Mouse (Mus musculus): ENCODE measurements around the gene Bud23. TPM values are rescaled to one million over a fixed set of nuclear protein-coding genes. Genes with fewer than 3 reads are reported as not detected.
"Not testable (repeated sequence)": the region's sequence is repeated elsewhere in the genome, so short reads cannot be mapped to it uniquely, and the experiment has no call there.

Gene Bud23
- 40.0 and 40.6 TPM in 2 replicates for polyA plus RNA-seq (2015; fragmentation: Nextera tagmentation; extraction: Ambion mirVana)

DNA sequence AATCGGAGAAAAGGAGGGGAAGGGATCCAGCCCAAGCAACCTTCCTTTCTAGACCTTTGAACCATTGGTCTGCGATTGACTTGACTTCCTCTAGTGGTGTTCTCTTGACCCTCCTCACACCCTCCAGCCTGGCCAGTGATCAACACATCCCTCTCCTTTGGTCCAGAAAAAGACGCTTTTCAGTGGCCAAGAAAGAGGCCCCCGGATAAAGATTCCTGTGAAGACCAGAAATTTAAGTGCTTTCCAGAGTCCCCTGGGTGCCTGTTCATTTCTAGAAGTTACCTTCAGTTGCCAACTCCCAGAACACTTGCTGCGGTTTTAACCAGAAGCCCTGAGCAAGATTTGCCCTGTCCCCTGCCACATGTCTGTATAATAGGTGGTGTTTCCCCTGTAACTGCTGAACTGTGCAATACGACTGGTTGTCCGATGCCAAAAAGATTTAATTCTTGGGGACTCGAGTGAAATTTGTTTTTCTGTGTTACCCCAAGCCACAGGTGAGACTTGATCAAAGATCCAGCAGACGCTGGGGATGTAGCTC is at the start of gene Bud23:
Gene Bud23, minus strand, starts transcription at position 51 of the 538 bp plus-strand sequence.
- Histone ChIP-seq H3K4me2 (replicated peaks; ENCODE audit: low read depth) (peak within 1 kb of the TSS; percentile 99), H3K4me3 (ENCODE audit: low read depth, low read length) (peak within 1 kb of the TSS; percentile 96), H3K27ac (ENCODE audit: low read depth, low read length) (peak within 1 kb of the TSS; percentile 69), H3K9ac (ENCODE audit: low read depth, low read length) (peak within 1 kb of the TSS; percentile 87), H3K36me3 (ENCODE audit: control insufficient read depth, insufficient read depth) (peaks cover 10% of the 10 kb centered on the region)
- not testable (repeated sequence) for H3K9me3 ChIP-seq (ENCODE audit: control insufficient read depth); H3K27me3 ChIP-seq (replicated peaks; ENCODE audit: control insufficient read depth, insufficient read depth, low read length); H3K4me1 ChIP-seq (replicated peaks; ENCODE audit: control insufficient read depth, insufficient read depth, low read length); ATAC-seq
- 67% methylated on average over 8 of the region's 9 CpGs for WGBS

- no peaks in the 10 kb centered on the region for H3K36me3 ChIP-seq (ENCODE audit: control insufficient read depth, insufficient read depth)
- no peak for TF ChIP-seq CTCF (IDR thresholded peaks at IDR 0.05; ENCODE audit: low read depth)
- H3K4me2 ChIP-seq (replicated peaks; ENCODE audit: low read depth) = no peak overlapping the region
- H3K4me3 ChIP-seq (ENCODE audit: low read depth, low read length) = no peak overlapping the region
- ATAC-seq = no peak
- WGBS = 90% methylated on average over 12 of the region's 12 CpGs
- H3K9me3 ChIP-seq (ENCODE audit: control insufficient read depth) = no peaks in the 10 kb centered on the region
- H3K9ac ChIP-seq (ENCODE audit: low read depth, low read length) = no peak overlapping the region
- H3K4me1 ChIP-seq (replicated peaks; ENCODE audit: control insufficient read depth, insufficient read depth, low read length) = no peaks in the 10 kb centered on the region; the same call in 1 of the 2 replicates
- no peaks in the 10 kb centered on the region for H3K27me3 ChIP-seq (replicated peaks; ENCODE audit: control insufficient read depth, insufficient read depth, low read length)
- H3K27ac ChIP-seq (ENCODE audit: low read depth, low read length) = no peak overlapping the region
Measured at GRCm38 (mm10) chr5:135113782-135114181, 49.0 kb upstream of the Bud23 start.

DNA sequence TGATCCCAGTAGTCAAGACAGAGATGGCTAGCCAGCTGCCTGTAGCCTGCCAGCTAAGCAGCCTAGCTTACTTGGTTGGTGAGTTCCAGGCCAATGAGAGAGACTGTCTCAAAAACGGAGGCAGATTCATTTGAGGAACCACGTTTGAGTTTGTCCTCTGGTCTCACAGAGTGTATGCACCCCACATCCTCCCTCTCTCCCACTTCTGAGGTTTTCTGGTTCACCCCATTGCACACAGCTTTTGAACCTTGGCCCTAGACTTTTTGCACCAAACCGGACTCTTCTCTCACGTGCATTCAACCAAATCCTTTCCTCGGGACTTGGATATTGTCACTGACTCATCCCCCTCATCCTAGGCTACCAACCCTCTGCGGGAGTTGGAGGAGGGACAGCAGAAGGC is 45.2 kb upstream of the Bud23 start:
- H3K36me3 ChIP-seq (ENCODE audit: control insufficient read depth, insufficient read depth) = no peaks in the 10 kb centered on the region
- H3K9ac ChIP-seq (ENCODE audit: low read depth, low read length) = no peak overlapping the region
- no peak for ATAC-seq
- H3K9me3 ChIP-seq (ENCODE audit: control insufficient read depth) = no peaks in the 10 kb centered on the region
- H3K27me3 ChIP-seq (replicated peaks; ENCODE audit: control insufficient read depth, insufficient read depth, low read length) = peaks cover 6% of the 10 kb centered on the region
- no peak overlapping the region for H3K4me2 ChIP-seq (replicated peaks; ENCODE audit: low read depth)
- H3K27ac ChIP-seq (ENCODE audit: low read depth, low read length) = no peak overlapping the region
- no peak for TF ChIP-seq CTCF (IDR thresholded peaks at IDR 0.05; ENCODE audit: low read depth)
- H3K4me3 ChIP-seq (ENCODE audit: low read depth, low read length) = no peak overlapping the region
- 75% methylated on average over 6 of the region's 6 CpGs for WGBS
- H3K4me1 ChIP-seq (replicated peaks; ENCODE audit: control insufficient read depth, insufficient read depth, low read length) = no peaks in the 10 kb centered on the region

DNA sequence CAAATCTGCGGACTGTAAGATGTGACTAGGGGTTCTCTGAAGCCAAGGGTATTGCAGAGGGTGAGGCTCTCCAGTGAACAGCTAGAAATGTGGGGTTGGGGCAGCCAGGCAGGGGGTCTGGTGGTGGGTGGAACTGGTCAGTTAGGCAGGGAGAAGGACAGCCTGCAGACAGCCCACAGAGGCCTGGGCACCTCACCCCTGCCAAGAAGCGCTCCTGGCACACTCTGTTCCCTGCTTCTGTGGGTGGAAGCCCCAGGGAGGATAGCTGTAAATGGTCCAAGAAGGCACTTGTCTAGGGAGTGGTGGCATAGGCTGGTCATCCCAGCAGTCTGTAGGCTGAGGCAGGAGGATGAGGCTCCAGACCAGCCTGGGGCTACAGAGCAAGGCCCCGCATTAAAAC is 44.7 kb upstream of the Bud23 start:
- Histone ChIP-seq H3K4me3 (ENCODE audit: low read depth, low read length) (no peak overlapping the region), H3K9me3 (ENCODE audit: control insufficient read depth) (no peaks in the 10 kb centered on the region), H3K27ac (ENCODE audit: low read depth, low read length) (no peak overlapping the region), H3K9ac (ENCODE audit: low read depth, low read length) (no peak overlapping the region), H3K4me2 (replicated peaks; ENCODE audit: low read depth) (no peak overlapping the region), H3K36me3 (ENCODE audit: control insufficient read depth, insufficient read depth) (no peaks in the 10 kb centered on the region), H3K4me1 (replicated peaks; ENCODE audit: control insufficient read depth, insufficient read depth, low read length) (no peaks in the 10 kb centered on the region), H3K27me3 (replicated peaks; ENCODE audit: control insufficient read depth, insufficient read depth, low read length) (peaks cover 10% of the 10 kb centered on the region)
- TF ChIP-seq CTCF (IDR thresholded peaks at IDR 0.05; ENCODE audit: low read depth) = no peak
- WGBS = 84% methylated on average over 3 of the region's 3 CpGs
- ATAC-seq = no peak

DNA sequence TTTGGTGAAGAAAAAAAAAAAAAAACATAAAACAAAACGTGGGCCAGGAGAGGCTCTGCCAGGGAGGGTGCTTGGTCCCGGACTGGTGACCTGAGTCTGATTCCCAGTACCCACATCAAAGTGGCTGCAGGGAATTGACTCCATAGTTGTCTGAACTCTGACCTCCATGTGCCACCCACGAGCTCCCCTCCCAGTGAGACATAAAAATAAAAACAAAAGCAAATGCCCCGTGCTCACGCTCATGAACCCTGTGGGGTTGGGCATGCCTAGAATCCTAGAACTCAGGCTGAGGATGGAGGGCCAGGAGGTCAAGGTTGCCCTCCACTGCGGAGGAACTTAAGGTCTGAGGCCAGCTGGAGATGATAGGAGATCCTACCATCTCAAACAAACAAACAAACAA is 44.3 kb upstream of the Bud23 start:
- TF ChIP-seq CTCF (IDR thresholded peaks at IDR 0.05; ENCODE audit: low read depth) = no peak
- no peak overlapping the region for H3K9ac ChIP-seq (ENCODE audit: low read depth, low read length)
- ATAC-seq = no peak
- H3K4me3 ChIP-seq (ENCODE audit: low read depth, low read length) = no peak overlapping the region
- WGBS = 69% methylated on average over 6 of the region's 6 CpGs
- no peaks in the 10 kb centered on the region for H3K4me1 ChIP-seq (replicated peaks; ENCODE audit: control insufficient read depth, insufficient read depth, low read length)
- peaks cover 10% of the 10 kb centered on the region for H3K27me3 ChIP-seq (replicated peaks; ENCODE audit: control insufficient read depth, insufficient read depth, low read length)
- H3K27ac ChIP-seq (ENCODE audit: low read depth, low read length) = no peak overlapping the region
- no peak overlapping the region for H3K4me2 ChIP-seq (replicated peaks; ENCODE audit: low read depth)
- H3K9me3 ChIP-seq (ENCODE audit: control insufficient read depth) = no peaks in the 10 kb centered on the region
- H3K36me3 ChIP-seq (ENCODE audit: control insufficient read depth, insufficient read depth) = no peaks in the 10 kb centered on the region

DNA sequence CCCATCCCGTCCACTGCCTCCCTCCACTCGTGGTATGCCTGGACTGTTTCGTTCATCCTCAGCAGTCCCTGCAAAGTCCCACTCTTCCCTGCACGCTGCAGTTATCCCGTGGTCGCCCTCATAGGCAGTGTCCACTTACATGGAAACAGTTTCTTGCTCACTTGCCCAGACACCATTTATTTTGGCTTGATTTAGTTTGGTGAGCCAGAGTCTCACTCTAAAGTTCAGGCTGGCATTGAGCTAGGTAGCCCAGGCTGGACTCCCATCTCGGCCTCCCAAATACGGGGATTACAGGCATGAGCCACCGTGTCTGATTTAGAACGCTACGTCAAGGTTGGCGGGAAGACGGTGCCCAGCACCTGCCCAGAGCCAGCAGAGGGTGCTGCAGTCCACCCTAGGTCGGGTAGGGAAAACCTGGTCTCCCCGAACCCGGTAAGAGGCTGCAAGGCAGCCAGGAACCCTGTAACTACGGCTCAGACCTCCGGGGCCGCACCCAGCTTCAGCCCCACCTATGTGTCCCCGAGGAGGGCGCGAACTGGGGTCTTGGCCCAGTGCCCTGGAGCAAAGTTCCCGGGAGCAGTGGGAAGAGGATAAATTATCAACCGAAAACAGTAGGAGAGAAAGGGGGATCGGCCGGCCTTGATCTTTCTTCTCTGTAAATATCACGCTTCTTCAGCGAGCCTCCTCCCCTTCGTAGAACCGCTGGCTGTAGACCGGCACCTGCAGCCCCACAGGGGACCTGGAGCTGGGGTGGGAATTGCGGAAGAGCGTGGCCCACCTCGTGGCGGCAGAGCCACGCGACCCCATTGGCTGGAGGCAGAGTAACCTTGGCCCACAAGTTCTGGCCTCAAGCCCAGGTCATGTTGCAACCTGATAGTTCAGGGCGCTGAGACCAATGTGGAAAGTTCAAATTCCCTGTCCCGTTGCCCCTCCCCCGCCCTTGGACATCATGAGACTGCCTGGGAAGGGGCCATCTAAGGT is 43.1 kb upstream of the Bud23 start:
- H3K4me1 ChIP-seq (replicated peaks; ENCODE audit: control insufficient read depth, insufficient read depth, low read length) = no peaks in the 10 kb centered on the region
- H3K27ac ChIP-seq (ENCODE audit: low read depth, low read length) = peak overlapping the region; percentile 51
- no peaks in the 10 kb centered on the region for H3K9me3 ChIP-seq (ENCODE audit: control insufficient read depth)
- H3K36me3 ChIP-seq (ENCODE audit: control insufficient read depth, insufficient read depth) = no peaks in the 10 kb centered on the region
- WGBS = 6% methylated on average over 40 of the region's 40 CpGs
- TF ChIP-seq CTCF (IDR thresholded peaks at IDR 0.05; ENCODE audit: low read depth) = peak; percentile 90
- H3K9ac ChIP-seq (ENCODE audit: low read depth, low read length) = peak overlapping the region; percentile 45
- H3K27me3 ChIP-seq (replicated peaks; ENCODE audit: control insufficient read depth, insufficient read depth, low read length) = peaks cover 10% of the 10 kb centered on the region
- peak overlapping the region; percentile 47 for H3K4me3 ChIP-seq (ENCODE audit: low read depth, low read length)
- ATAC-seq = peak; percentile 75
- peak overlapping the region; percentile 92 for H3K4me2 ChIP-seq (replicated peaks; ENCODE audit: low read depth)
